Comparison of ENCODE assay signal across 21 mouse cellular contexts in the genomic region with DNA sequence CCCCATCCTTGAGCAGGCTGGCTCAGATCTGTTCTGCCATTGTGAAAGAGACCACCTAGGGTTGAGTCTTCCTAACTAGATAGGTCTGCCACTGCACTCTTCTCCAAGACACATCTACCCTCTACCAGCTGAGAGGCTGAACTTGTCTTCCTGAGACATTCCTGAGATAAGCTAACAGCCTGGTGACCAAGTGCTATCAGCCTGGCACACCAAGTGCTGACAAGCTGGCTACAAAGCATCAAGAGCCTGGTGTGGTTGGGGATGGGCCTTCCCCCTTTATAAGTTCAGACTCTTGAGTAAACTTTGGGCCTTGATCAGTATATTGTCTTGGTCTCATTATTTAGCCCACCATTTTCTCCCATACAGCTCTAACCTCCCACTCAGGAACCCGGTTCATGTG.
DNase-seq lines count a peak whose midpoint lies in the region; ATAC-seq and TF ChIP-seq lines count a peak whose summit lies in the region.
"Had no signal": no experiment of that assay in that cellular context is flagged by ENCODE, and none has a peak within 500 bp of the region (broad histone marks: within the 10 kb centered on the region; RNA-seq: fewer than 3 reads in every experiment).

No protein-coding gene starts in this region.

- intact Hi-C loops in heart, postnatal 14 days (cut with DNase I), result no loop called here

- H3K4me1 ChIP-seq in heart, embryonic 13.5 days, result peaks cover 4% of the 10 kb centered on the region
- peaks cover 9% of the 10 kb centered on the region for H3K4me1 ChIP-seq in liver, embryonic 13.5 days (replicated peaks)
- H3K4me1 ChIP-seq: embryonic facial prominence, embryonic 12.5 days; hindbrain, embryonic 13.5 days; limb, embryonic 12.5 days; lung, embryonic 15.5 days had no signal

- ATAC-seq in heart, embryonic 13.5 days (ENCODE audit: extremely low read depth, insufficient number of reproducible peaks, low FRiP score, low TSS enrichment), result peak; percentile 42; the same call in 1 of the 2 replicates
- peak; percentile 95 for ATAC-seq in erythroblast, adult 5-6 weeks (replicated peaks; ENCODE audit: low FRiP score, poor library complexity, severe bottlenecking)
- peak; percentile 100 for ATAC-seq in liver, embryonic 13.5 days (ENCODE audit: low read depth)
- peak; percentile 98 for ATAC-seq in megakaryocyte-erythroid progenitor cell, adult 5-6 weeks (replicated peaks; ENCODE audit: low FRiP score, low TSS enrichment, poor library complexity, severe bottlenecking)
- ATAC-seq: activated CD4-positive, CD25-positive, alpha-beta regulatory T cell, adult 4 months; forebrain, postnatal 0 days had no signal

- H3K27ac ChIP-seq in heart, embryonic 13.5 days (replicated peaks), result no peak overlapping the region
- peak overlapping the region; percentile 62 for H3K27ac ChIP-seq in liver, embryonic 13.5 days
- H3K27ac ChIP-seq in layer of hippocampus, adult 2 months, result no peak overlapping the region
- H3K27ac ChIP-seq: embryonic facial prominence, embryonic 12.5 days; hindbrain, embryonic 13.5 days; limb, embryonic 12.5 days; lung, embryonic 15.5 days had no signal

- DNase-seq in heart, postnatal 14 days, result no peak
- DNase-seq in liver, embryonic 13.5 days, result no peak
- DNase-seq in lung, postnatal 10 days, result no peak
- DNase-seq in layer of hippocampus, adult 2 months (ENCODE audit: low spot score in 2 of 2), result no peak
- no peak for DNase-seq in layer of hippocampus, adult 11-12 months (ENCODE audit: low spot score)
- DNase-seq: adrenal gland, postnatal 10 days; cerebellum, adult 9-10 months; forebrain, postnatal 0 days; heart, postnatal 10 days; kidney, postnatal 10 days; midbrain, embryonic 14.5 days had no signal

- no peak for TF ChIP-seq CTCF in layer of hippocampus, adult 2 months (conservative IDR thresholded peaks at IDR 0.05)

- no peak overlapping the region for H3K4me3 ChIP-seq in heart, embryonic 13.5 days
- H3K4me3 ChIP-seq in liver, embryonic 13.5 days (replicated peaks), result no peak overlapping the region
- H3K4me3 ChIP-seq in layer of hippocampus, adult 2 months, result no peak overlapping the region
- H3K4me3 ChIP-seq: embryonic facial prominence, embryonic 12.5 days; hindbrain, embryonic 13.5 days; limb, embryonic 12.5 days; lung, embryonic 15.5 days; myocyte had no signal

- 75% methylated on average over 1 of the region's 1 CpGs for WGBS in heart, embryonic 13.5 days
- WGBS in liver, embryonic 13.5 days (ENCODE audit: insufficient replicate concordance), result 55% methylated on average over 1 of the region's 1 CpGs

- H3K9me3 ChIP-seq in heart, embryonic 13.5 days, result no peaks in the 10 kb centered on the region
- no peaks in the 10 kb centered on the region for H3K9me3 ChIP-seq in liver, embryonic 13.5 days (replicated peaks)
- H3K9me3 ChIP-seq: embryonic facial prominence, embryonic 12.5 days; hindbrain, embryonic 13.5 days; limb, embryonic 12.5 days; lung, embryonic 15.5 days had no signal

- H3K27me3 ChIP-seq in heart, embryonic 13.5 days (replicated peaks), result no peaks in the 10 kb centered on the region
- no peaks in the 10 kb centered on the region for H3K27me3 ChIP-seq in liver, embryonic 13.5 days
- H3K27me3 ChIP-seq: embryonic facial prominence, embryonic 12.5 days; hindbrain, embryonic 13.5 days; limb, embryonic 12.5 days; lung, embryonic 15.5 days had no signal

- no peaks in the 10 kb centered on the region for H3K36me3 ChIP-seq in heart, embryonic 13.5 days
- no peaks in the 10 kb centered on the region for H3K36me3 ChIP-seq in liver, embryonic 13.5 days
- H3K36me3 ChIP-seq: embryonic facial prominence, embryonic 12.5 days; G1E; hindbrain, embryonic 13.5 days; limb, embryonic 12.5 days; lung, embryonic 15.5 days had no signal

- no peak overlapping the region for H3K9ac ChIP-seq in heart, embryonic 13.5 days
- H3K9ac ChIP-seq in liver, embryonic 13.5 days, result no peak overlapping the region
- H3K9ac ChIP-seq: embryonic facial prominence, embryonic 12.5 days; forebrain, postnatal 0 days; hindbrain, embryonic 13.5 days; limb, embryonic 12.5 days; lung, embryonic 15.5 days had no signal

- H3K4me2 ChIP-seq in heart, embryonic 13.5 days, result no peak overlapping the region
- H3K4me2 ChIP-seq in liver, embryonic 13.5 days, result no peak overlapping the region
- H3K4me2 ChIP-seq: embryonic facial prominence, embryonic 12.5 days; hindbrain, embryonic 13.5 days; limb, embryonic 12.5 days; lung, embryonic 15.5 days had no signal

Comparison
In these comparisons a context has a peak if more than half of its experiments do, and no peak if none do; other contexts are left out.
1. ATAC-seq: peak in every context shown above with its lines; median percentile 100 in liver, embryonic 13.5 days; 98 in megakaryocyte-erythroid progenitor cell, adult 5-6 weeks; 95 in erythroblast, adult 5-6 weeks; 42 in heart, embryonic 13.5 days.